Mouse (Mus musculus) liver, adult 2 months (tissue): ENCODE data around the gene Clec1b. TPM values are rescaled to one million over a fixed set of nuclear protein-coding genes. Genes with fewer than 3 reads are reported as not detected.

Experiments
- DNase-seq: peaks from one replicate; pipeline ENCODE4 v3.0.0-alpha.2; 2011; ENCODE audit warnings: low read depth, low spot score; ENCODE audit errors: extremely low read depth
- H3K27ac ChIP-seq: fragments of 200-500 bp; replicated peaks from 2 replicates; pipeline ENCODE4 v1.5.1; 2012; ENCODE audit warnings: low read depth, mild to moderate bottlenecking, control low read depth, inconsistent platforms, low read length; ENCODE audit not compliant: insufficient read depth
- H3K27me3 ChIP-seq: fragments of 200-500 bp; 2 replicates; pipeline ENCODE4 v1.6.1; 2012; ENCODE audit warnings: mild to moderate bottlenecking, moderate library complexity, low read length, inconsistent platforms; ENCODE audit not compliant: control insufficient read depth, insufficient read depth
- H3K36me3 ChIP-seq: fragments of 200-500 bp; 2 replicates; pipeline ENCODE4 v1.6.1; 2012; ENCODE audit warnings: low read length, inconsistent platforms; ENCODE audit not compliant: control insufficient read depth, insufficient read depth
- H3K4me1 ChIP-seq: fragments of 200-500 bp; 2 replicates; pipeline ENCODE4 v1.6.1; 2011; ENCODE audit warnings: low read length; ENCODE audit not compliant: control insufficient read depth, insufficient read depth
- H3K4me3 ChIP-seq: fragments of 200-500 bp; 2 replicates; pipeline ENCODE4 v1.5.1; 2011; ENCODE audit warnings: low read depth, mild to moderate bottlenecking, control low read depth, low read length, moderate library complexity; ENCODE audit not compliant: insufficient read depth
- H3K79me2 ChIP-seq: fragments of 200-500 bp; 2 replicates; pipeline ENCODE4 v1.6.1; 2012; ENCODE audit warnings: inconsistent platforms, mild to moderate bottlenecking, low read length, moderate library complexity; ENCODE audit not compliant: control insufficient read depth, insufficient read depth
- H3K9ac ChIP-seq: fragments of 200-500 bp; 2 replicates; pipeline ENCODE4 v1.6.1; 2012; ENCODE audit warnings: low read depth, mild to moderate bottlenecking, control low read depth, inconsistent platforms, low read length
- CTCF ChIP-seq: fragments of 200-500 bp; IDR thresholded peaks from 2 replicates; pipeline ENCODE4 v1.5.1; 2011; ENCODE audit warnings: low read depth, low read length, control low read depth
- POLR2A ChIP-seq: fragments of 200-500 bp; IDR thresholded peaks from 2 replicates; pipeline ENCODE4 v1.6.1; 2011; ENCODE audit warnings: low read length, control low read depth; ENCODE audit not compliant: insufficient read depth; ENCODE audit errors: extremely low read depth
- WGBS: fragments of 180-500 bp; shearing (Covaris S2); methylation state at CpG from one replicate; pipeline ENCODE4 v1.1.7; 2018; 5-methylcytosine and 5-hydroxymethylcytosine counted together
- polyA plus RNA-seq: library from polyadenylated mRNA; depleted of rRNA; stranded (reverse); fragments of >200 nt; gene quantifications from 2 replicates; pipeline ENCODE4 v1.2.3, GENCODE M21; 2012; rRNA removed
- total RNA-seq: library from RNA; depleted of rRNA; stranded (reverse); fragments of >200 nt; gene quantifications from 2 replicates; pipeline ENCODE4 v1.2.3, GENCODE M21; 2014; rRNA removed

Clec1b gene
- 23.2 and 24.2 TPM in 2 replicates for total RNA-seq
- 1.7 and 3.7 TPM in 2 replicates for polyA plus RNA-seq

DNA sequence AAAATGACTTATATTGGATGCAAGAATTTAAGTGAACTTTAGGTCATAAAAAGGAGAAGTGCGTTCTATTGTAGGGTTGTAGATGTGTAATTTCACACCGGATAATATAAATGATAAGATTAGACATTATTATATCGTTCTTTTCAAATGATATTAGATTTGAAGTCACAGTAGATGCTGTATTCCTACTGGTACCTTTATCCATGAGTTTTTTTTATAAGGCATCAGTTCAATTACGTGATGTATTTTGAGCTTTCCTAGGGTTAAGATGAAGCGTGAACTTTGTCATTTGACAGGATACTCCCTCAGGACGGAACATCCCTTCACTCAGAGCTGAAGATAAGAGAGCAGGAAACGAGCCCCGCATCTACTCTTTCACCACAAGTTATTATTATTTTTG is at the start of gene Clec1b:
Gene Clec1b (plus strand): TSS at position 301 of the 400 bp plus-strand sequence.
- Histone ChIP-seq H3K4me1 (peaks cover 2% of the 10 kb centered on the region; the same call in 1 of the 2 replicates), H3K4me3 (peak within 1 kb of the TSS; percentile 44), H3K36me3 (no peaks in the 10 kb centered on the region), H3K27me3 (no peaks in the 10 kb centered on the region), H3K9ac (peak within 1 kb of the TSS; percentile 50), H3K27ac (peak within 1 kb of the TSS; percentile 63), H3K79me2 (no peaks in the 10 kb centered on the region)
- DNase-seq = no peak
- no peak for TF ChIP-seq CTCF
- no peak for TF ChIP-seq POLR2A
- 75% methylated on average over 8 of the region's 8 CpGs for WGBS

DNA sequence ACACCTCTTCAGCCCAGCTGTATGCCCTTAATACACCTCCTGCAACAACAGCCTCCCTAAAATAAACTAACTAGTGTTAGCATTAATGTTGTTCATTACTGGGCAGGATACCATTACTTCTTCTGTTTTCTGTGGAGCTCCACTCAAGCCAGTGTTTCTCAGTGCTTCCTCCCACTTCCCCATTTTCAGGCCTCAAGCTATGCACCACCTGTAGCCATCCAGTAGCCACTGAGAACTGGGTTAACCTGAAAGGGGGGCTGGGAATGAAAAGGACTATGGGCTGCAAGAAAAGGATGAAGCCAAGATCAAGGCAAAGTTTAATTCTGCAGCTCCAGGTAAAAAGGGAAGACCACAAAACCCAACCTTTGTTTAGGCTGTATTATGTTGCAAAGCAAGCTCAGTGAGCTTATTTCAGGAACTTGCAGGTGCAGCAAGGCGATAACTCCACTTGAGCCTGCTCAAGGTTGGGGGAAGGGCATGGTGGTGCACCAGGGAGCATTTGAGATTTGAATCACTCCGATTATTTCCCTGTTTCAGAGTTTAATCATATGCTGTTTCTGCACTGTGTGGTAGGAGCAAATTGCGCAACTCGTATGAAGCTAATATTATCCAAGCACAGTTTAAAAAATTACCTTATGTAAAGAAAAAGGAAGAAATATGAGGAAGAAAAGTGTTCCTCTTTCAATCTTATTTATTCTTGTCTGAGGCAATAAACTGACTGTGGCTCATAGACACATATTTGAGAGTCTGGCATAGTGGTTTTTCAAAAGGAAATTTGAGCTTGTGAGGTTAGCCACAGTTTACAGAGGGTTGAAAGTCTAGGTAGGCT is 47.4 kb upstream of the Clec1b start:
- H3K27ac ChIP-seq = peak overlapping the region; percentile 21; the same call in 1 of the 2 replicates
- no peak overlapping the region for H3K4me3 ChIP-seq
- WGBS = 66% methylated on average over 4 of the region's 4 CpGs
- H3K79me2 ChIP-seq = no peaks in the 10 kb centered on the region
- H3K9ac ChIP-seq = no peak overlapping the region
- no peaks in the 10 kb centered on the region for H3K4me1 ChIP-seq
- DNase-seq = peak; percentile 40
- no peaks in the 10 kb centered on the region for H3K27me3 ChIP-seq
- no peaks in the 10 kb centered on the region for H3K36me3 ChIP-seq
- TF ChIP-seq POLR2A = no peak
- no peak for TF ChIP-seq CTCF

DNA sequence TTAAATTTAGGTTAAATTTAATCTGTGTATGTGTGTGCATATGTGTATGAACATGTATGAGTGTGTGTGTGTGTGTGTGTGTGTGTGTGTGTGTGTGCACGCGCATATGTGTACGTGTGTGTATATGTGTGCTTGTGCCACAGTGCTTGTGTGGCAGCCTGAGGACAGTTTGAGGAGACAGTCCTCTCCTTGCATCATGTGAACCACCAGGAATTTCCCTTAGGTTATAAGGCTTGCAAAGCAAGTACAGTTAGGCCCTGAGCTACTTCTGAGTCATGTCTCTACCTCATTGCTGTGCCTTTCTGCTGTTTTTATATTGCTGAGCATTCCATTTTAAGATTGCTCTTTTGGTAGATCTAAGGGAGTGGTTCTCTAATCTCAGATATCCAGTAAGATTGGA is 46.0 kb upstream of the Clec1b start:
- TF ChIP-seq CTCF (no peak), POLR2A (no peak)
- WGBS = 96% methylated on average over 3 of the region's 3 CpGs
- DNase-seq = peak; percentile 7
- Histone ChIP-seq H3K27me3 (no peaks in the 10 kb centered on the region), H3K4me1 (no peaks in the 10 kb centered on the region), H3K4me3 (no peak overlapping the region; the same call in 1 of the 2 replicates), H3K36me3 (no peaks in the 10 kb centered on the region), H3K9ac (no peak overlapping the region), H3K27ac (no peak overlapping the region), H3K79me2 (no peaks in the 10 kb centered on the region)

DNA sequence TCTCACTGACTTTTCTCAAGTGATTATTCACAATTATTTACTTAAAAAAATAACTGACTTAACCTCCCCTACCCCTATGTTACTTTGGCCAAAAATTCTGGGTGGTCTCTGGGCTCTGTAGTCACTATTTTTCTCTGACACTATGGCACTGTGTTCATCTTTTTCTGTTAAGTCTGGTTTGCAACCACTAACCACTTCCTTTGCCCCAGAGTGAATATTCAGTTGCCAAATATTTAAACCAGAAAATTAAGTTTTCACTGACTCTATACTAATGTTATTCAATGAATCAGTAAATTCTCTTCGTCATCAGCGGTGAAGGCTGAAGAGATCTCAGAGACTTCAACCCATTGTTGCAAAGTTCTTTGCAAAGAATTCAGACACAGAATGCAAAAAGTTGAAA is 41.3 kb upstream of the Clec1b start:
- H3K27me3 ChIP-seq = no peaks in the 10 kb centered on the region
- no peak overlapping the region for H3K4me3 ChIP-seq
- 97% methylated on average over 2 of the region's 2 CpGs for WGBS
- H3K36me3 ChIP-seq = no peaks in the 10 kb centered on the region
- DNase-seq = no peak
- TF ChIP-seq POLR2A (no peak), CTCF (no peak)
- no peak overlapping the region for H3K27ac ChIP-seq
- no peak overlapping the region for H3K9ac ChIP-seq
- H3K79me2 ChIP-seq = no peaks in the 10 kb centered on the region
- no peaks in the 10 kb centered on the region for H3K4me1 ChIP-seq

DNA sequence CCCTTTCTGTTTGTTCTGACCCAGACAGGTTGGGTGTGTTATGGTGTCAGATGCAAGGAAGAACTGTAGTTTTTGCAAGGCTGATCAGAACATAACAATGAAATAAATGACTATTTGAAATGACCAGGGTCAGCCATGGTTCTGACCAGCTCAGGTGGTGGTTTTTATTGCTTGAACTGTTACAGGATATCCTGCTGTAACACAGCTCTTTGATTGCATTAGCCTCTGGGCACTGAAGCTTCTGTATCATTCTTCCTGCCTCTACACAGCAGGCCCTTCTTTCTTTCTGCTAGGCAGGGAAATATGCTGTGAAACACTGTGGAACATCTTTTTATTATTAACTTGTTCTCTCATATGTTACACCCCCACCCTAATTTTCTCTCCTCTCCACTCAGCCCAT is 40.7 kb upstream of the Clec1b start:
- TF ChIP-seq POLR2A (no peak), CTCF (no peak)
- Histone ChIP-seq H3K4me3 (no peak overlapping the region), H3K9ac (no peak overlapping the region), H3K27ac (no peak overlapping the region), H3K4me1 (no peaks in the 10 kb centered on the region), H3K79me2 (no peaks in the 10 kb centered on the region), H3K36me3 (no peaks in the 10 kb centered on the region), H3K27me3 (no peaks in the 10 kb centered on the region)
- DNase-seq = no peak

DNA sequence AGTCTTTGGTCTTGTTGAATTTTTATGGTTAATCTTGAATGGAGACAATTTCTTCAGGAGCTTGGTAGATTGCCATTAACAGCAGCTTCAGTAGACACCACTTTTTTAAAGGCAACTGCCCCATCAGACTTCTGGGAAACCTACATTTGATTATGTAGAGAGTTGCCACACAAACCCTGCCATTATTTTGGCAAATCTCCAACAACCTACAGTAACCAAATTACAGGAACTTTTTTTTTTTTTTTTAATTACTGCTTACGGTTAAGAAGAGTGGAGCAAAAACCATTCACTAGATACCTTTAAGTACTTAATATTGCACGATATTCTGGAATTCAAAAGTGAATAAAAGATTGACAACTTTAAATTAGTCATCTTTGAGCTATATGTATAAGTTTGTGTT is 37.6 kb upstream of the Clec1b start:
- no peak overlapping the region for H3K4me3 ChIP-seq
- H3K79me2 ChIP-seq = no peaks in the 10 kb centered on the region
- 87% methylated on average over 2 of the region's 2 CpGs for WGBS
- H3K4me1 ChIP-seq = no peaks in the 10 kb centered on the region
- no peak for TF ChIP-seq CTCF
- TF ChIP-seq POLR2A = no peak
- H3K27ac ChIP-seq = no peak overlapping the region
- DNase-seq = no peak
- H3K36me3 ChIP-seq = no peaks in the 10 kb centered on the region
- H3K9ac ChIP-seq = no peak overlapping the region
- no peaks in the 10 kb centered on the region for H3K27me3 ChIP-seq
